ENCODE assay signal across 17 mouse cellular contexts in genomic region chr5:73367906-73368305, GRCm38 (mm10). TPM values are rescaled to one million over a fixed set of nuclear protein-coding genes. Genes with fewer than 3 reads are reported as not detected.
"Had no signal": no experiment of that assay in that cellular context is flagged by ENCODE, and none has a peak within 500 bp of the region (broad histone marks: within the 10 kb centered on the region; RNA-seq: fewer than 3 reads in every experiment).

No protein-coding gene starts in this region.

- H3K4me1 ChIP-seq: limb, embryonic 10.5 days; neural tube, embryonic 12.5 days had no signal

- H3K27ac ChIP-seq: limb, embryonic 10.5 days; liver, embryonic 15.5 days; midbrain, embryonic 10.5 days; neural tube, embryonic 12.5 days had no signal

- H3K27me3 ChIP-seq: neural tube, embryonic 12.5 days had no signal

- H3K36me3 ChIP-seq: limb, embryonic 10.5 days; liver, embryonic 15.5 days; midbrain, embryonic 10.5 days; neural tube, embryonic 12.5 days had no signal

- H3K4me3 ChIP-seq: left cerebral cortex, adult 2 months; limb, embryonic 10.5 days; liver, embryonic 15.5 days; midbrain, embryonic 10.5 days; myocyte; neural tube, embryonic 12.5 days had no signal

- H3K9ac ChIP-seq: liver, embryonic 15.5 days; lung, embryonic 14.5 days; neural tube, embryonic 12.5 days had no signal

- H3K9me3 ChIP-seq: limb, embryonic 10.5 days; liver, embryonic 15.5 days; midbrain, embryonic 10.5 days; neural tube, embryonic 12.5 days had no signal

- DNase-seq: kidney, adult 8-10 months; kidney, postnatal 25 days; lung, embryonic 14.5 days; lung, postnatal 10 days; lung, postnatal 4 days; midbrain, embryonic 14.5 days; retina, postnatal 1 day; right cerebral cortex, postnatal 14 days; thymus, postnatal 4 days had no signal

- H3K4me2 ChIP-seq: liver, embryonic 11.5 days; liver, embryonic 15.5 days; lung, embryonic 14.5 days; neural tube, embryonic 12.5 days had no signal

RNA-seq across cellular contexts. Expression of gene Cwh43, which starts 38.0 kb away (rescaled TPM):
- polyA plus RNA-seq: limb, embryonic 10.5 days; liver, embryonic 11.5 days; liver, embryonic 15.5 days; lung, embryonic 14.5 days; midbrain, embryonic 10.5 days; neural tube, embryonic 12.5 days; spleen, adult 2 months had no signal
